Mouse (Mus musculus) granulocyte monocyte progenitor cell, adult 5-6 weeks (primary cell): ENCODE data around the gene Eif4g3. TPM values are rescaled to one million over a fixed set of nuclear protein-coding genes. Genes with fewer than 3 reads are reported as not detected.
A peak's percentile ranks its signal among the peaks of the same experiment; 100 is the strongest.

Experiments
- ATAC-seq: replicated peaks from 2 replicates; pipeline ENCODE4 v1.8.0; 2016; ENCODE audit warnings: mild to moderate bottlenecking, moderate TSS enrichment, inconsistent platforms; ENCODE audit not compliant: poor library complexity, severe bottlenecking
- total RNA-seq, 2 experiments: library from RNA; stranded (forward) in 1 of 2; stranded (reverse) in 1 of 2; fragments of 200-712, 200-1000 nt in 1 of 2; fragments of >200 nt in 1 of 2; fragmentation: Nextera tagmentation in 1 of 2; gene quantifications; 2 replicates each; pipeline ENCODE4 v1.2.3; 2014 to 2017

Eif4g3 gene
- total RNA-seq, 2 experiments from 2014 or later = 29.3 to 72.3 TPM

DNA sequence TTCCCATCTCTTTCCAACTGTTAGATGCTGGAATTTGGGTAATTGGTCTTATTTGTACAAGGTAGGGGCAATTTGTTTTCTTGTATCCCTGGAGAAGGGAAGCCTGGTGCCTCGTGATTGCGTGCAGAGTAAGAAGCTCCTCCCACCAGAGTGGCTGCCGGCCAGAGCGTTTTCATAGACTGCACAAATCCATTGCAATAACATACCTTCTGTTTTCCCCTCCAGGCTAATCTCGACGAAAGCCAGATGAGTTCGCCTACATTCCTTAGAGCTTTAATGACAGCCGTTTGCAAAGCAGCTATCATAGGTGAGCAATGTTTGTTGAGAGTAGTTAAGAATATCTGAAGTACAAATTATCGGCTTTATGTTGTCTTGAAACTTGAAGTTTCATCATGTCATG is 208.9 kb downstream of the Eif4g3 start:
- no peak for ATAC-seq

DNA sequence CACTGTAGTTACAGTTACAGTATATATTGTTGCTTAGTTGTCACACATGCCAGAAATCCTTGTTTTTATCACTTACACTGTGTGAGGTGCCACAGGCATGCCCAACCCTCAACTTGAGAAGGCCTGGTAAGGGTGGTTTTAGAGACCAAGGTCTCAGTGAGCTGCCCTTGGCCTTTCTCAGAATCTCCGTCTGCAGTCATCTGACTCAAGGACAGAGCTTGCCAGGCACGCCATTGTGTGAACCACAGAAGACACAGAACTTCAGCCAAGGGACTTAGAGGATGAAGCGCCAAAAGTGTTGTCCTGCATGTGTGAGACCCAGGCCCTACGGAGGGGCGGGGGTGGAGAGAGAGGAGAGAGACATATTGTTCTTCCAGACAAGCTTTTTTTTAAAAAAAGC is 217.3 kb downstream of the Eif4g3 start:
- ATAC-seq = no peak

DNA sequence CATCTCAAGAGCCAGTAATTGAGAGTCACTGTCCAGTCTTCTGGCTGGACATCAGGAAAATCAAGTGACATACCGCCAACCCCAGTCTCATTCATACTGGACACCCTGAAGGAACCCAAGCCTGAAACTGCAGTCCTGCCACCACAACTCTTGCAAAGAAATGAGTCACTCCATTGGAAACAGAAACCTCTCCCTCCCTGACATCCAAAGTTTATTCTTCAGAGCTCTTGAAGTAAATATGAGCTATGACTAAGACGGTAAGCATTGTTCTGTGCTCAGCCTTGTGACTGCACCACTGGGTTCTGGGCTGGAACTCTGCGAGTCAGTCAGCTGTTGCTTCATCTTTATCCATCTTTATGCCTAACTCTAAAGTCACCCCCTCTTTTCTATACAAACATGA is 221.0 kb downstream of the Eif4g3 start:
- no peak for ATAC-seq

DNA sequence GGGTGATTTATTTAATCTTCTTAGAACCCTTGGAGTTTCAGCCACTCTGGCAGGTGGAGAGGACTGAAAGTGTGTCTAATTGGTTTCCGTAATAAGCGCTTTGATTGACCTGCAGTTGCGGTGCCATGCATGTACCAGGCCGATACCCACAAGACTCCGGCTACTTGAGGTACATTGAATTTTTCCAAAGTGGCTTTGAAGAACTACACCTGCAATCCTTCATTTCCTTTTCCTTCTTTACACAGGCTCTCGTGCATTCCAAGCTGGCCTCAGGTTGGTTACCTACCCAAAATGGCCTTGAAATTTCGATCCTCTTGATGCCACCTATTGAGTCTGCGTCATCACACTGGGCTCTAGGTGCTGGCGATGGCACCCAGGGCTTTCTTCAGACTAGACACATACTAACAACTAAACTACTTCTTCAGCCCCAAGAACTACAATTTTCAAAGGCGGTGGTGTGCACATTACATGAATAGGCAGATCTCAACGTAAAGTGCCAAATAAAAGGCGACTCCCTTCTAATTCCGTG is 222.9 kb downstream of the Eif4g3 start:
- no peak for ATAC-seq

DNA sequence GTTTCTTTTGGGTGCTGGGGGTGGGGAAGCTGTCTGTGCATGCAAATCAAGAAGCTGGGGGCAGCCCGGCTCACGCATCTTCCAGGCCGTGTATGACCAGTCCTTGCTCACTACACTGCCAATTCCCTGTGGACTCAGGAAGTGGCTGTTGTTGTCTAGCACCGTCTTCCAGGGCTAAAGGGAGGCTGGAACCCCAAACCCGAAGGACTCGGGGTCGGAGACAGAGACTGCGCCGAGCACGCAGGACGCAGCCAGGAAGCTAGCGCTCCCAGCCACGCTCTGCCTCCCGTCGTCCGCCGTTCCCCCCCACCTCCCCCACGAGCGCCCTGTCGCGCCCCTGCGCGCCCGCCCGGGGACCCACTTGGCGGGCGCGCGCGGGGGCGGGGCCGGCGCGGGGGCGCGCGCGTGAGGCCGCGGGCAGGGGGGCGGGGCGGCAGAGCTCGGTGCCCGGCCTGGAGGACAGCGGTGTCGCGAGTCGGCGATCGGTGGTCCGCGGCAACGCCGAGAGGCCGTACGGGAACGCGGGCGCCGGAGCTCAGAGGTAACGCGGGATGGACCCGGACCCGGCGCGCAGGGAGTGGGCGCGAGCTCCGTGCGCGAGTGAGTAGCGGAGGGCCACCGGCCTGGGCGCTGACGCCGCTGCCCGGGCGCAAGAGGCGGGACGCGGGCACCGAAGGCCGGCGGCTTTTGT is 223.5 kb downstream of the Eif4g3 start, which contains the start of gene Hp1bp3:
TSS of gene Hp1bp3 (plus strand) at position 97 of the 691 bp plus-strand sequence.
- ATAC-seq = peak; percentile 54

DNA sequence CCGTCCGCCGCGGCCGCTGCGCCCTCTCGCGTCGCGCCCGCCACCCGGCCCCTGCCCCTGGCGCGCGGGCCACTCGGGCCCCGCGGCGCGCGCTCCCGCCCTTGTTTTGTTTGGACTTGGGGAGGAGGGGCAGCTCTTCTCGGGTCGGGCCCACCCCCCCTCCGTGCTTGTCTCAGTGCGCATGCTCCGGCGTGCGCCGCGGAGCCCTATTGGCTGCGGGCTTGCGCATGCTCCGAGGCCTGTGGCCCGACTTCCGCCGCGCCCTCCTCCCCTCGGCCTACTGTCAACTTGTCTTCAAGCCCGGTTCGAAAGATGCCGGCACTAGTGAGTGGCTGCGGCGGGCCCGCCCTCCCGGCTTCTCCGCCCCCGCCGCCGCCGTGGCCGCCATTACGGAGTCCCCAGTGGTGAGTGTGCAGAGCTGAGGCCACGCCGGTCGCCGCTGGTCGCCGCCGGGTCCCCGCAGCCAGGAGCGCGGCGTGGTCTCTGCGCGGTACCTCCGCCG is 224.1 kb downstream of the Eif4g3 start:
- ATAC-seq = peak; percentile 77

DNA sequence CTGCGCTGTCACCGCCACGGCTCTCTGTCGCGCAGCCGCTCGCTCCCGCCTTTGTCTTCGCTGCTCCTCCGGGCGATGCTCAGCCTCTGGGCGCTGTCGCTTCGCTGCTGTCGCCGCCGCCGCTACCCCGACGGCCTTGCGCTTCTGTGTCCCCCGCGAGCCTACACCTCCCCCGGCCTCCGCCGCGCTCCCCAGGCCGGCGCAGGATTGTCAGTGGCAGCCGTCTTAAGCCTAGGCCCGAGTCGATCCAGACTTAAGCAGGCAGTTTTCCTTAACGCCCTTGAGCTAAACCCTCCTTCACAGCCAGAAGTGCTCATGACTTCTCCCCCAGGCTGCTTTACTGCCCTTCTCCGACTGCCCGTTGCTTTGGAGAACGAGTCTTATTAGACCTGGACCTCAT is 224.6 kb downstream of the Eif4g3 start:
- ATAC-seq = no peak

DNA sequence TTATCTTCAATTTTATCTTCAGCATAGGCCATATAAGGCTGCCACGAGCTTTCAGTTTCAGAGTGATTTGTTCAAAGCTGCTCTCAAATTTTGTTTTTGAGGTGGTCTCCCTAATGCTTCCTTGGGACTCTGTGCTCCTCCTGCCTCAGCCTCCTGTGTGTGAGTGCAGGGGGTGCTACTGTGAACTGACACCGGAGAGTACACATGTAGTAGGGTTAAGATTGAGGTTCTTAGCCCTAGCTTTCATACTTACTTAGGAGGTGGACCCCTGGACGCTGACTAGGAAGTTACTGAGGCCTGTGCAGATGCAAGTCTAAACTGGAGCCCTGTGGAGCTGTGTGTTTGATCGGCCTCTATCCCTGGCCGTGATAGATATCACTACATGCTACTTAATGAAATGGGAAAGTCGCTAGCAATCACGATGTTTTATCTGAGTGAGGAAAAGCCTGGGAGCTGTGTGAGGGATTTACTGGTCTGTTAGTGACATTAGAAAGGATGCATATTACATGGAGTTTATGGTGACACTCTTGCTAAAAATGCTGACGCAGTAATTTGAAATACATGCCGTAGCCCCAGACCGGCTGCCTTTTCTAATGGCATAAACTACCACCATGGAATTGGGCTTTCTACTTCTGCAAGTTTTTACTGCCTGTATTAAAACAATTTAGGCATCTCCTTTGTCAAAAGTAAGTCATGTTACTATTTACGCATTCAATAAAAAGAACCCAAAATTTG is 225.3 kb downstream of the Eif4g3 start:
- ATAC-seq = no peak

DNA sequence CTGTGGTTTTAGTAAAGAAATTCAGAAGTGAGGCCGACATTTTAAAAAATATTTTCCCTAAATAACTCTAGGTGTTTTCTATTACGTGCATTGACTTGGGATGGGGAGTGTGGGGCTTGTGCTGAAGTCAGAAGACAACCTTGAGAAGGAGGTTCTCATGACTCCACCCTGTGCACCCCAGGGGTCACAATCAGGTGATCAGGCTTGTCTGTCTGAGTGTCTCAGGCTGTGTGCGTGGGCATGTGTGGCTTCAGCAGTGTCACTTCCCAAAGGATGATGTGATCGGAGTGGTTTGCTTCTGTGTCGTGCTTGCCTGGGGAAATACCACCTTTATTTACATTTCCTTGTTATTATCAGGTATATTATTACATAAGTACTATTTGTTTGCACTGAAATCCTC is 226.5 kb downstream of the Eif4g3 start:
- ATAC-seq = no peak

DNA sequence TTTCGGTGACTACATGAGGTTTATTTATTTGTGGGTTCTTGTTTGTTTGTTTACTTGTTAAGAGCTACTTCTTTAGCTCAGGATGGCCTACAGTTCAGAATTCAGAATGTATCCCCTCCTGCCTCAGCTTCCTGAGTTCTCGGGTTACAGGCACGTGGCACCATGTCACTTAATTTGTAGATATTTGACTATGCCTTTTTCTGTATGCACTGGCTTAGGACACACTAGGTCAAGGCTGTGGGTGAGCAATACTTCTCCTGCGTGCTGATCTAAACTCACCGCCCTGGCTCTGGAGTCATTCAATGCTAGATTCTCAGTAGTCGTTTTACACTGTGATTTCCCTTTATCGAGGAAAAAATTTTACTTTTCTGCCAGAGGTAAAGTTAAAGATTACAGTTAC is 227.9 kb downstream of the Eif4g3 start:
- ATAC-seq = no peak

DNA sequence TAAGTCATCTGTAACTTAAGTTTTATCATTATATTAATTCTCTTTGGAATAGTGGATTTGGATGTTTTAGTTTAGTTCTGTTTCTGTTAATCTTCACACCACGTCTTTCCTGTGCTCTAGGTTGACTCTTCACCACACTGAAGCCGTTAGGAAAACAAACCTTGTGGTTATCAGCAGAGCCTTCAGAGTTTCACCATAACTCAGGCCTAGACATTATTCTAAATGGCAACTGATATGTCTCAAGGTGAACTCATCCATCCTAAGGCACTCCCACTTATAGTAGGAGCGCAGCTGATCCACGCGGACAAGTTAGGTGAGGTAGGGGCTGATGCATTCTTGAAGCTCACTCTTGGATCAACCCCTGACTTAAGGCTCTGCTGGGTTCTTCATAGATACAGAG is 228.6 kb downstream of the Eif4g3 start:
- peak; percentile 10 for ATAC-seq

DNA sequence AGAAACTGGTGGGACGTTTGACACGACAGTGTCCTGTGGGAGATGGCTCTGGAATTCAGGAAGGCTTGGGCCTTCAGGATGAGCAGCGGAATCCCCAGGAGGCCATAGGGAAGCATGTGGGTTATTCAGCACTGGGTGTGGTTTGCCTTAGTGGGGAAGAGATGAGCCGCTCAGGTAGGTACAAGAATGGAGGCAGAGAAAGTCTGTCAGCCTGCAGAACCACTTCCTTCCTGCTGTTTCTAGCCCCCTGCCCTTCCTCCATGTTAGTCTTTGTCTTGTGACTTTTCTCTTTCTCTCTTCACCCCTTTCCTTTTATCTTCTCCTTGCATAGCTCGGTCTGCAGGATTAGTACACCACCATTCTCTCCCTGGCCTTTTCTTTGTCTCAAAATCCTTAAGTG is 229.6 kb downstream of the Eif4g3 start:
- no peak for ATAC-seq

DNA sequence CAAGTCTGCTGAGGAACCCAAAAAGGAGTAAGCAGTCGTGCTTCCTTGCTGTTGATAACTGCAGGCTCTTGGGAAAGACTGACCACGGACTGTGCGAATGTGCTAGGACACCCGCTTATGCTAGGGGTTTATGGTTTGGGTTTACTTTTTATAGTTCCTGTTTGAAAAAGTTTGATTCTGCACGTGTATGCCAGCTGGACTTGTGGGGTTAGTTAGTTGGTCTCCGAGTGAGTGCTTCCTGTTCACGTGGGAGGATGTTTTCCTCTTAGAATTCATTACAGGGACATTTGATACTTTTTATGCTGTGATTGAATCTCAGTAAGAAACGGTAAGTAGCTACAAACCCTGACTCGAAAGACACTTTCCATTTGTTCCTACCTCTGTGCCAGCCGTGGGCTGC is 230.8 kb downstream of the Eif4g3 start:
- peak; percentile 54 for ATAC-seq

DNA sequence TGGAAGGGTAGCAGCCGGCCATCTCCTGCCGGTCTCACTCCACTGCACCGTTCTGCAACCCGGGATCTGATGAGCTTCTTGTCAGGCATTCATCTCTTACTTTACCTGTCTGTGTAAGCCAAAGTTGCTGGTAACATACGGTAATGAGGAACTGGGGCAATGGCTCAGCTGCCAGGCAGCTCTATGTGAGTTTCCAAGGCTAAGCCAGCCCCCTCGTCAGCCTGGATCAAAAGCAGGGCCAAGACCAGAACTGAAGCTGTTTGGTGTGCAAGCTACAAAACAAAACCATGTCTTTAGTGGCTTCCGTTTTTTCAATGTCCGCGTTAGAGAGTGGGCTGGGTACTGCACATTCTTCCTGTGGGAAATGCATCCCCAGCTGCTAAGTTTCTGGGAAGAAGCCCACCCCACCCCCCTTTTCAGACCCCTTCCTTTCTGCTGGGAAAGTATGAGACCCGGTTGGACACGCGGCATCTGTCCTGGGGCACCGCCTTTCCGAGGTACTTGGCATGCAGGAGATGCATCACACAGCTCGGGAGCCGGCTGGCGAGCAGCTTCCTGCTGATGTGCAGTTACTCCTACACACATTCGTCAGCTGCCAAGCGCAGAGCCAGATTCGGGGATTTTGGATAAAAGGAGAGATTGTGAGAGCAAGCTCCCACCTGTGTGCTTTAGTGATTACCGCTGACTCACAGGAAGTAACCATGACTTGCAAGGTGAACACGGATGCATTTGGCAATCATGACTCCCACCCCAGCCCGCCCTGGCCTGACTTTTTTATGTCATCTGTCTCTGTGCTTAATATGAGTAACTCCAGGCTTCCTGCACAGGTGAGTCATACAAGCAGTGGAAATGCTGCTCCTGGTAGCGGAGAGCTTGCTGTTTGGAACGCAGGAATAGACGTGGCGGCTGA is 254.2 kb downstream of the Eif4g3 start:
- no peak for ATAC-seq

DNA sequence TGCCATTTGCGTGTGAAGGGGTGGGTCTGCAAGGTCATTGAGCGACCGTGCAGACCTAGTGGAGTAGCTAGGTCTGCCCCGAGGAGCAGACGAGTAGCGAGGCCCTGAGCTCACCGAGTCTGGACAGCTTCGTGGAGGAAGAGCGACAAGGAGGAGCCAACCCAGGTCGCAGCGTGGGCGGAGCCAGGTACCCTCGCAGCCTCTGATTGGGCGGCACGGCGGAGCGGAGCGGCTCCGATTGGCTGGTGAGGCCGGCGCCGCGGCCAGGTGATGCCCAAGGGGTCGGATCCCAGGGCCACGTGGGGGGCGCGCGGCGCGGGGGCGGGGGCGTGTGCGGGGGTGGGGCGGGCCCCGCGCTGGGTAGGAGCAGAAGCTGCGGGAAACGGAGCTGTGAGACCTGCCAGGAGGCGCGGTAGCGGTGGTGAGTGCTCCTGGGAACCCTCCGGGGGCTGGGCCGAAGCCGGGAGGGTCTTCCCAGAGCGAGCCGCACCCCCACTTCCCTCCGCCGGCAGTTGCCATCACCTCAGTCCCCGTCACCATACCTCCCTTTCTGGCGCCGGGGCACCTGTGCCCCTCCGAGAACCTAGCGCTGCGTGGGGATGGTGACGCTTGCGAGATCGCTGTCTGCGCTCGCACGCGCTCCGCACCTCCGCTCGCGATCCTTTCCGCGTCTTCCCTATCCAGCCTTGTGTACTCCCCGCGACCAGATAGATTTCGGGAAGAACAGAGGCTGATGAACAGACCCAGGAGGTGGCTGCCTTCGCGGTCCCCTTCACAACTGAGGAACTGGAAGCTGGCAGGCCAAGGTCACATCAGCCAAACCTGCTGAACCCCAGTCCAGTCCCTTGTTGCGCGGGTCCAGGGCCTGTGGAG is 257.5 kb downstream of the Eif4g3 start, which contains the start of the genes Sh2d5 and Kif17:
TSS of gene Sh2d5 (plus strand) at position 316 of the 873 bp plus-strand sequence.
TSS of gene Kif17 (plus strand) at position 348 of the 873 bp plus-strand sequence.
- peak; percentile 73 for ATAC-seq

DNA sequence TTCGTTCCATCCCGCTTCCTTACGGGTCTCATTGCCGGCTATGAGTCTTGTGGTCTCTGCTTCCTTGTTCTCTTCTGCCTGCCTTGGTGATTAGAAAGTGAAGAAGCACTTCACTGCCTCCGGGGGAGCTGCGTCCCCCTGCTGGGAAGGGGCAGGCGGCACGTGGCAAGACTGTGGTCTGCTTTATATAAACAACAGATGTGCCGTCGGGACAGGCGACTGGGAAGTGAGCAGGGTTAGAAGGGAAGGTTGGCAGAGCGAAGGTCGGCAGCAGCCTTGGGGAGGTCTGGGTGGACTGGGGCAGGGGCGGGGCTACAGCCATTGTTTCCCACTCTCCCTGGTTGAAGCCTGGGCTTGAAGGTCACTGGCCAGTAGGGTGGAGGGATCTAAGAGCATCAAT is 259.0 kb downstream of the Eif4g3 start:
- peak; percentile 54 for ATAC-seq

DNA sequence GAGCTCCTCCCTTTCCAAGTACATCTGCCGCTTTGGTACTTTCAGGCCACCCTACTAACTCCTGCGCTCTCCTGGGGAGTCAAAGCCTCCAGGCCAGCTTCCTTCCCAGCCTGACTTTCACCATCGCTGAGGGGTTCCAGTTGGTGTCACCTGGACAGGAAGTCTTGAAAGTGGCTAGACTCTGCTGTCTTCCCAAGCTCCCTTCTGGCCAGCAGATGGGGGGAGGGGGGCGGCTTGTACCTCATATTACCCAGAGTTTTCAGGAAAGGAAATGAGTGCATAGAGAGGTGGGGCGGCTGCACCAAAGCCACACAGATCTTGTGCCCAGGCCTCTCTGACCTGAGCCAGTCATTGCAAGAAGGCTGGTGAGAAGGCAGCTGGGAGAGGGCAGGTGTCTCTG is 259.4 kb downstream of the Eif4g3 start:
- ATAC-seq = peak; percentile 7; the same call in 1 of the 2 replicates

DNA sequence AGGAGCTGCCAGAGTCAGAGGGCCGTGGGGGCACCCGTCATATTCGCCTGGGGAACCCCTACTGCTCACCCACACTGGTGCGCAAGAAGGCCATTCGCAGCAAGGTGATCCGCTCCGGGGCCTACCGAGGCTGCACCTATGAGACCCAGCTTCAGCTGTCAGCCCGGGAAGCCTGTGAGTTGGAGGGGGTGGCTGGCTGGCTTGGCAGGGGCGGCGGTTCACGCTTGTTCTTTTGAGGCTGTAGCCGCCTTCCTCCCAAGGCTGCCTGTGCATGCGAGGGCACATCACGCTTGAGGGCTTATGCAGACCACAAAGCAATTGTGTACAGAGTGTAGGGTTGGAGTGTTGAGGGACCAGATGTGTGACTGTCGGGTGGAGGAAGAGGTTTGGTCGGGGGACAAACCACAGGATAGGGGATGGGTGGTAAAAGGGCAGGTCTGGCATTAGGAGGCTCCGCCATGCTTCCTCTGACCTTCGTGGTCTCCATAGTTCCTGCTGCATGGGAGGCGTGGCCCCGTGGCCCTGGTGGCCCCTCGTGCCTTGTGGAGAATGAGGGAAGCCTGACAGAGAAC is 264.4 kb downstream of the Eif4g3 start:
- peak; percentile 62 for ATAC-seq
